Mouse (Mus musculus) intestine, embryonic 16.5 days (tissue): ENCODE measurements around the gene Pik3r3. TPM values are rescaled to one million over a fixed set of nuclear protein-coding genes. Genes with fewer than 3 reads are reported as not detected.
"Not testable (repeated sequence)": the region's sequence is repeated elsewhere in the genome, so short reads cannot be mapped to it uniquely, and the experiment has no call there.

Experiments
- ATAC-seq: fragments of 200-750 bp; cut with Nextera tagmentation; 2 replicates; pipeline ENCODE4 v1.8.0; 2017; ENCODE audit warnings: moderate TSS enrichment, moderate library complexity
- H3K27ac ChIP-seq: fragments of 300-500 bp; sonication (generic); 2 replicates; pipeline ENCODE4 v1.5.1; 2014; ENCODE audit warnings: mild to moderate bottlenecking, low read length
- H3K27me3 ChIP-seq: fragments of 300-500 bp; sonication (generic); replicated peaks from 2 replicates; pipeline ENCODE4 v1.6.1; 2014; ENCODE audit warnings: low read length, control low read depth, mixed read lengths; ENCODE audit not compliant: control insufficient read depth, insufficient read depth
- H3K36me3 ChIP-seq: fragments of 300-500 bp; sonication (generic); 2 replicates; pipeline ENCODE4 v1.6.1; 2014; ENCODE audit warnings: low read length, control low read depth; ENCODE audit not compliant: control insufficient read depth, insufficient read depth
- H3K4me1 ChIP-seq: fragments of 300-500 bp; sonication (generic); 2 replicates; pipeline ENCODE4 v1.6.1; 2014; ENCODE audit warnings: low read length, control low read depth, mixed read lengths; ENCODE audit not compliant: control insufficient read depth, insufficient read depth
- H3K4me2 ChIP-seq: fragments of 300-500 bp; sonication (generic); 2 replicates; pipeline ENCODE4 v1.6.1; 2014; ENCODE audit warnings: low read depth, low read length, control low read depth
- H3K4me3 ChIP-seq: fragments of 300-500 bp; sonication (generic); 2 replicates; pipeline ENCODE4 v1.5.1; 2014; ENCODE audit warnings: mild to moderate bottlenecking, low read length
- H3K9ac ChIP-seq: fragments of 300-500 bp; sonication (generic); 2 replicates; pipeline ENCODE4 v1.6.1; 2014; ENCODE audit warnings: low read depth, low read length
- H3K9me3 ChIP-seq: fragments of 300-500 bp; sonication (generic); 2 replicates; pipeline ENCODE4 v1.6.1; 2016; ENCODE audit warnings: low read length, control low read depth; ENCODE audit not compliant: control insufficient read depth
- WGBS: fragments of 180-500 bp; shearing (Covaris S2); extraction: QIAGEN DNeasy Blood & Tissue Kit; methylation state at CpG from one replicate; pipeline ENCODE4 v1.1.7; 2014; 5-methylcytosine and 5-hydroxymethylcytosine counted together
- polyA plus RNA-seq: library from polyadenylated mRNA; unstranded; fragments of >200 nt; fragmentation: Nextera tagmentation; extraction: Ambion mirVana; gene quantifications from 2 replicates; pipeline ENCODE4 v1.2.1, GENCODE M21; 2015

Pik3r3 gene
- polyA plus RNA-seq, 1 experiment from 2014 or later = 4.8 TPM

DNA sequence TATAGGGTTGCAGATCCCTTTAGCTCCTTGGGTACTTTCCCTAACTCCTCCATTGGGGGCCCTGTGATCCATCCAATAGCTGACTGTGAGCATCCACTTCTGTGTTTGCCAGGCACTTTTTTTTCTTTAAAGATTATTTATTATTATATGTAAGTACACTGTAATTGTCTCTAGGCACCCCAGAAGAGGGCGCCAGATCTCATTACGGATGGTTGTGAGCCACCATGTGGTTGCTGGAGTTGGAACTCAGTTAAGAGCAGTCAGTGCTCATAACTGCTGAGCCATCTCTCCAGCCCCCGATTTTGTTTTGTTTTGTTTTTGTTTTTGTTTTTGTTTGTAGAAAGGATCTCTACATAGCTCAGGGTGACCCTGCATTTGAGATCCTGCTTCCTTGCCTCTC, 24.5 kb downstream of the Pik3r3 start:
- H3K4me2 ChIP-seq, H3K4me3 ChIP-seq, H3K9ac ChIP-seq, H3K9me3 ChIP-seq, H3K36me3 ChIP-seq, H3K27ac ChIP-seq, H3K4me1 ChIP-seq, ATAC-seq, H3K27me3 ChIP-seq: not testable (repeated sequence)
- 44% methylated on average over 3 of the region's 3 CpGs for WGBS

DNA sequence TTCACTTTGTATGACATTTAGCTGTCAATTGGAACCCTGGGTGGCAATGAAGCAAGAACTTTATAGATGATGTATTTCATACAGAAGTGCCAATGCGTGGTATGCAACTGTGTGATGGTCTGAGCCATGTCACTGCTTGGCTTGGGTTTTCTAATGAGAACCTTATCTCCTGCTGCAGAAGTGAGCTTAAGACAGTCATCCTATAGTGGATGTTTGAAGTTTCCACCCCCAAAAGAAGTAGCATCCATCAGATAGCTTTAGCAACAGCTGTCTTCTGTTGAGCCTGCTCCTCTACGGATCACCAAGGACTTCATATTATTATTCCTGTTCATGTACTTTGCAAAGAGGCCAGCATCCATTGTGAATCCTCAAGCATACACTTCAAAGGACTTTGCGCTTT, 28.6 kb downstream of the Pik3r3 start:
- Histone ChIP-seq H3K27me3 (no peaks in the 10 kb centered on the region), H3K9me3 (no peaks in the 10 kb centered on the region), H3K4me2 (no peak overlapping the region), H3K27ac (no peak overlapping the region), H3K4me3 (no peak overlapping the region), H3K9ac (no peak overlapping the region), H3K4me1 (no peaks in the 10 kb centered on the region), H3K36me3 (no peaks in the 10 kb centered on the region)
- WGBS = 94% methylated on average over 3 of the region's 3 CpGs
- ATAC-seq = no peak

DNA sequence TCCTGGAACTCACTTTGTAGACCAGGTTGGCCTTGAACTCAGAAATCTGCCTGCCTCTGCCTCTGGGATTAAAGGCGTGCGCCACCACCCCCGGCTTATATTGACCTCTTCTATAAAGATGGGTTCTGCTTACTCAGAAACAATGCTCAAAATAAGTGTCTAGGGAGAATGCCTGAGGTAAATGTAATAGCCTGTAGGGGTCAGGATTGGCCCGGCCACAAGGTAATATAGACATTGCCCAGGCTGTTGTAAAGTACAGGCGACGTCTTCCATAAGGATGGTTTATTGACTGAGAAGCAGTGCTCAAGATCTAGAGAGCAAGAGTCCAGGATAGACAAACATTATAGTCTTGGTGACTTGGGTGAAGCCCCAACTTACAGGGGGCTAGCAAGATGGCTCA, 46.8 kb downstream of the Pik3r3 start:
- Histone ChIP-seq H3K4me3 (no peak overlapping the region), H3K9me3 (no peaks in the 10 kb centered on the region), H3K4me2 (no peak overlapping the region), H3K27me3 (no peaks in the 10 kb centered on the region), H3K4me1 (no peaks in the 10 kb centered on the region), H3K9ac (no peak overlapping the region), H3K27ac (no peak overlapping the region), H3K36me3 (no peaks in the 10 kb centered on the region)
- no peak for ATAC-seq
- WGBS = 91% methylated on average over 6 of the region's 6 CpGs

DNA sequence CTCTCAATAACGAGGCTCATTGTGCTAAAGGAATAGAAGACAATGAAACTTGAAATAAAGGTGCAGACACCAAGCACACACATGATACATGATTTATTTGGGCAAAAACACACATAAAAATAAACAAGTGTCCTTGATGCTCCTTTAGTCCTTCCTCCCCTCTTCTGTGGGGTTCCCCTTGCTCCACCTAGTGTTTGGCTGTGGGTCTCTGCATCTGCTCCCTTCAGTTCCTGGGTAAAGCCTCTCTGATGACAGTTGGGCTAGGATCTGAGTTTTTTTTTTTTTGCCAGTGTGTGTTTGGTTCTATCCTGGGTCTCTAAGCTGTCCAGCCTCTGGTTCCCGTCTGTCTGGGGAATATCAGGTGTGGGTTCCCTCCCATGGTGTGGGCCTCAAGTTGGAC, 60.8 kb downstream of the Pik3r3 start:
- ATAC-seq = no peak
- no peaks in the 10 kb centered on the region for H3K27me3 ChIP-seq
- H3K9ac ChIP-seq = no peak overlapping the region
- 74% methylated on average over 2 of the region's 2 CpGs for WGBS
- H3K9me3 ChIP-seq = no peaks in the 10 kb centered on the region
- no peak overlapping the region for H3K4me3 ChIP-seq
- H3K36me3 ChIP-seq = no peaks in the 10 kb centered on the region
- no peak overlapping the region for H3K4me2 ChIP-seq
- H3K4me1 ChIP-seq = no peaks in the 10 kb centered on the region
- no peak overlapping the region for H3K27ac ChIP-seq

DNA sequence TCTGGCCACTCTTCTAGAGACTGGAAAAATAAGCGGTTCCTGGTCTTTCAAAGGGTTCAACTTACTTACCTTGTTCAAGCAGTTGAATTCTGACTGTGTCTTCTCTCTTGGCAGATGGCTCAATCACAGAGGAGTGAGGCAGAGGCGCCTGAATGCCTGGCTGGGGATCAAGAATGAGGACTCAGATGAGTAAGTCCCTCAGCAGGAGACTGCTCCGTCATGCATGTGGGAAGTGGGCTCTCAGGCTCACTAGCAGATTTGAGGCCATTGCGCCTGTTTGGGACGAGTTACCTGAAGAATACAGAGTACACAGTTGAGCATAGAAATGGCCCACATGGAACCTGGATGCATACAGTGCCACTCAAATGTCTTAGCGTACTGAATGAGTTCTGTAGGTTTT, 70.1 kb downstream of the Pik3r3 start:
- ATAC-seq = no peak
- Histone ChIP-seq H3K4me3 (no peak overlapping the region), H3K9ac (no peak overlapping the region), H3K27me3 (no peaks in the 10 kb centered on the region), H3K9me3 (no peaks in the 10 kb centered on the region), H3K36me3 (no peaks in the 10 kb centered on the region; the same call in 1 of the 2 replicates), H3K4me2 (no peak overlapping the region), H3K4me1 (no peaks in the 10 kb centered on the region), H3K27ac (no peak overlapping the region)
- WGBS = 90% methylated on average over 6 of the region's 6 CpGs

DNA sequence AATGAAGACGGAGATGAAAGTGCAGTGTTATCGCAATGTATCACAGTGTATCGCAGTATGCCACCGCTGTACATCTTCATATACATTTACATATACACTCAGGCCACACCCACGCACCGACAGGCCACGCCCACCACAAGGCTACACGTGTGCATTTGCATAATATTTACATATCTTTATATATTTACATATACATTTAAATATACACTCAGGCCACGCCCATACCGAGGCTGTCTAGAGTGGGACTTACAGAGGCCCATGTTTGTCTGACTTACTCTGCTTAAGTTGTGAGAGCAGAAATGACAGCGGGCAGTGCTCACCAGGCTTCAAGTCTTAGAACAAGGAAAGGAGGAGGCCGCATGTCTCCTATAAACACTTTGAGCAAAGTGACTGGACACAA, 71.9 kb downstream of the Pik3r3 start:
- H3K4me3 ChIP-seq = no peak overlapping the region
- H3K9ac ChIP-seq = no peak overlapping the region
- H3K27me3 ChIP-seq = no peaks in the 10 kb centered on the region
- ATAC-seq = no peak
- H3K4me2 ChIP-seq = no peak overlapping the region
- H3K27ac ChIP-seq = no peak overlapping the region
- 86% methylated on average over 12 of the region's 12 CpGs for WGBS
- H3K9me3 ChIP-seq = no peaks in the 10 kb centered on the region
- no peaks in the 10 kb centered on the region for H3K4me1 ChIP-seq
- no peaks in the 10 kb centered on the region; the same call in 1 of the 2 replicates for H3K36me3 ChIP-seq

DNA sequence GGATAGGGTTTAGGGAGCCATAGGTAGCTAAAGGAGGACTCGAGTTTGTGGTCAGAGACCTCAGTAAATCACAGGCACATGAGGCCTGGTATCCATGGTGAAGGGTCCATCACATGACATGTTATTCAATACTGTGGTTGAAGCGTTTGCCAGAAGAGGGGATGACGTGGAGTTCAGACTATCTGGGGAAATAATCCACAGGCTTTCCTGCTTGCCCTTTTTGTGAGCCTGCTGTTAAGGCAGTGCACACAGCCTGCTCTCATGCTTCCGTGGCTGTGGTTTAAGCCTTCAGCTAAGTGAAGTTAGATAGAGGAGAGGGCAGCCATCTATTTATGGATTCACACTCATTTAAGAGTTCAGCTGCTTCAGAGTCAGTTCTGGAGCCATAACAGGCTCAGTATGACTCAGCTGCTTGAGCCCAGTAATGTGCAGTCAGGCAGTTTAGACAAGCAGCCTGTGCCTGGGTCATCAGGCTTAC, 79.5 kb downstream of the Pik3r3 start:
- Histone ChIP-seq H3K27ac (no peak overlapping the region), H3K4me2 (no peak overlapping the region), H3K36me3 (no peaks in the 10 kb centered on the region), H3K9me3 (no peaks in the 10 kb centered on the region), H3K9ac (no peak overlapping the region), H3K4me1 (no peaks in the 10 kb centered on the region), H3K27me3 (no peaks in the 10 kb centered on the region), H3K4me3 (no peak overlapping the region)
- ATAC-seq = no peak
- WGBS = 61% methylated on average over 4 of the region's 4 CpGs

DNA sequence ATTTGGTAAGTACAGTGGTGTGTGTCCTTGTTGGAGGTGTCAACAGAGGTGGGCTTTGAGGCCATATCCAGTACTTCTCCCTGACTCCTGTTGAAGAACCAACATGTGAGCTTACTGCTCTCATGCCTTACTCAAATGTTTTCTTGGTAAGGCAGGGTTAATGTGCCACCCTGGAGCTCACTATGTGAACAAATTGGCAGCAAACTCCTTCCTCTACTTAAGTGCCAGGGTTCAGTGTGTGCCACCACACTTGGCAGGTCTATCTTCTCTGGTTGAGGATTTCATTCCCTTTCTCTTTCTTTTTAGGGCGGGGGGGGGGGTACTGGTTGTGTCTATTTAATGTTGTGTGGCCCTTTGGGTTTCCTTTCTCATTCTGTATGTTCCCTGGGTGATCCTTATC, 83.1 kb downstream of the Pik3r3 start:
- Histone ChIP-seq H3K4me3 (no peak overlapping the region), H3K36me3 (peaks cover 12% of the 10 kb centered on the region), H3K9ac (no peak overlapping the region), H3K4me1 (no peaks in the 10 kb centered on the region), H3K27me3 (no peaks in the 10 kb centered on the region), H3K27ac (no peak overlapping the region), H3K4me2 (no peak overlapping the region), H3K9me3 (no peaks in the 10 kb centered on the region)
- ATAC-seq = no peak
- WGBS = 11% methylated on average over 1 of the region's 1 CpGs

DNA sequence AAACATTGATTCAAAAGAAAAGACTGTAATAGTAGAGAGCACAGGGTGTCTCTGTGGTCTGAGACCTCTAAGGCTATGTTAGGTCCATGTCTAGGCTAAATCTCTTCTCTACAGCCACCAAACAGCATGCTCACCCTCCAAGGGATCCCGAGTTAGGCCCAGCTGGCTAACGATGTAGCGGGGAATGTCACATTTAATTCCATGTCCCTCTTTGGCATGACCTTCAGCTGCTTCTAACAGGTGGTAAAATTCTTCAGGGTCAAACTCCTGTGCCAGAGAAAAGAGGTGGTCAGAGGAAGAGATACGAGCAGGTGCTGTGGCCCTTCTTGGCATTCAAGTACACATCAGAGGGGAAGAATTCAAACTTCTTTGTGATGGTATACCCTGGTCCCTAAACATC, 96.2 kb downstream of the Pik3r3 start:
- Histone ChIP-seq H3K27ac (no peak overlapping the region), H3K9ac (no peak overlapping the region), H3K9me3 (no peaks in the 10 kb centered on the region), H3K4me2 (no peak overlapping the region), H3K4me3 (no peak overlapping the region), H3K4me1 (no peaks in the 10 kb centered on the region), H3K36me3 (no peaks in the 10 kb centered on the region; the same call in 1 of the 2 replicates), H3K27me3 (no peaks in the 10 kb centered on the region)
- no peak for ATAC-seq
- WGBS = 96% methylated on average over 4 of the region's 4 CpGs

DNA sequence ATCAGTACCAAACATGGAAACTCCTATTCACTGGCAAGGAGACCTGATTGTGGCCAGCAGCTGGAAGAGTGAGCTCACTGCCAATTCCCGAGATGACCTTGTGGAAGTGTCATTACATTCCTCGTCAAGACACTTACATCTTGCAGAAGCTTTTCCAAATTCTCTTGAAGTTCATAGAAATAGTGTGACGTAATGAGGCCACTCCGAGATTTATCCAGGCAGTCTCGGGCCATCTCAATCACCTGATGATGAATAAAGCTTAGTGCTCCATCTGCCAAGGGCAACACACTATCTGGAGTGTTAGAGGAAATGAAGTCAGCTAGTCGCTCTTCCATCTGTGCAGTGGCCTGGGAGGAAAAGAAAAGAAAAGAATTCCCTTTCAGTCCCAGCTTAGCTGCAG, 100.7 kb downstream of the Pik3r3 start:
- H3K9ac ChIP-seq = no peak overlapping the region
- H3K27ac ChIP-seq = no peak overlapping the region
- H3K27me3 ChIP-seq = no peaks in the 10 kb centered on the region
- H3K9me3 ChIP-seq = no peaks in the 10 kb centered on the region
- 88% methylated on average over 6 of the region's 6 CpGs for WGBS
- H3K36me3 ChIP-seq = no peaks in the 10 kb centered on the region; the same call in 1 of the 2 replicates
- H3K4me2 ChIP-seq = no peak overlapping the region
- no peak for ATAC-seq
- no peaks in the 10 kb centered on the region for H3K4me1 ChIP-seq
- H3K4me3 ChIP-seq = no peak overlapping the region
